Mouse (Mus musculus) B cell, adult 62 days (primary cell): ENCODE data around the gene Drd2. TPM values are rescaled to one million over a fixed set of nuclear protein-coding genes. Genes with fewer than 3 reads are reported as not detected.

ENCODE experiments used
- total RNA-seq: library from RNA; stranded (reverse); gene quantifications from 4 replicates; pipeline ENCODE4 v1.2.4, GENCODE M21; 2023

Gene Drd2
- total RNA-seq, result not detected in 4 replicates

DNA sequence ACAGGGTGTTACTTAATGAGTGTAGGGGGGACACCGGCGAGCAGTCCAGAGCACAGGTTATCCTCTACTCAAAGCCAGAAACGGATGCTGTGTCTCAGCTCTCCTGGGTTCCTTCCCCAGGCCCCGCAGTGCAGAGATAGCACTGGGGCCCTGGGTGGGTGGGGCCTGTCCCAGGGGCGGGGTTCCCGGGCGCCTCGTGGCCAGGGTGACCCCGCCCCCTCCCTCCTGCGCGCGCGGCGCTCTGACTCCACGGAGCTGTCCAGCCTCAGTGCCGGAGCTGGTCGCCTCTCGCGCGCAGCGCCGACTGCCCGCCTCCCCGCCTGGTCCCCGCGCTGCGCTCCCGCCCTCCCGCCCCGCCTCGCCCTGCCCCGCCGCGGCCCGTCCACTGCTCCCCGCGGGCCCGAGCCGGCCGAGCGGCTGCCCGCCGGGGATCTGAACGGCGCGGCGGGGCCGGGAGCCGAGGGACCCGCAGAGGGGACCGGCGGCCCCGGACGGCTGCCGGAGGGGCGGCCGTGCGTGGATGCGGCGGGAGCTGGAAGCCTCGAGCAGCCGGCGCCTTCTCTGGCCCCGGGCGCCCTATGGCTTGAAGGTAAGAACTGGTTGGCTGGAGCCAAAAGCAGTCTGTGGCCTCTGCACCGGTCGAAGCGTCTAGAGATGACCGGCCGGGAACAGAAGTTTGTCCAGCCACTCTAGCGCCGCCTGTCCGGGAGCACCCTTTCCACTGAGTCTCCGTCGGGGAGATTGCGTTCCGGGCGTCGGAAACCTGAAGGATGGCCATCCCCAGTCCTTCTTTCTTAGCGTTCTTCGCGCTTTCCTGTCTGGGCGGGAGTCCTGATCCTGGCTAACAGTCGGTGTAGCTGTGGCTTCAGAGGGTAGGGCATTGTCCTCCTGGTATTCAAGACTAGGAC is at the start of gene Drd2:
Drd2 (plus strand) TSS at position 492 of the 908 bp plus-strand sequence.

DNA sequence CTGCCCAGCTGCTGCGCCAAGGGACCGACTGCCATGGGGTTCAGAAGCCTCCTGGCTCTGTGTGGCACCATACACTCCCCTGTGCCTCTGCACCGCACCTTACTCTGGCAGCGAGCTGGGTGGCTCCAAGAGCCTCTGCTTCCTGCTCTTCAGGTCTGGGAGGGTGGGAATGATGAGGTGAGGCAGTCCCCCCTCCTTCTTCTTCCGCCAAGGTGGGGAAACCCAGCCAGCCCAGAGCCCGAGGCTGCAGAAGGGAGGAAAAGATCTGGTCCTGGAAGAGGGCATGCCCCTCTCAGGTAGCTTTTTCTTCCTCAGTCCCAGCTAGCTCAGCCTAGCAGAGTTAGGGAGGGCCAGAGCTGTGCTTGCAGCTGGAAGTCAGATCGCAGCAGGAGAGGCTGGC is 86.5 kb downstream of the Drd2 start, which contains the start of gene Ankk1:
Ankk1 (minus strand) TSS at position 101 of the 400 bp plus-strand sequence.

Other genes starting within 250 kb of the Drd2 start
- gene Gm4894, start 90.1 kb upstream of the Drd2 start, total RNA-seq, result not detected in 4 replicates
- not detected in 4 replicates for gene Ankk1, start 86.4 kb downstream of the Drd2 start, total RNA-seq
- not detected in 4 replicates for gene Ttc12, start 145.6 kb downstream of the Drd2 start, total RNA-seq